Mouse (Mus musculus) spleen, adult 10 weeks (tissue): ENCODE data around the gene Gm17604. TPM values are rescaled to one million over a fixed set of nuclear protein-coding genes. Genes with fewer than 3 reads are reported as not detected.

Source experiments
- polyA plus RNA-seq: library from polyadenylated mRNA; stranded (reverse); fragments of 350-450 nt; fragmentation: Illumina TruSeq; extraction: RNeasy Lipid Tissue Mini Kit (QIAGEN cat#74804); gene quantifications from one replicate; pipeline ENCODE4 v1.2.3, GENCODE M21; 2015; ENCODE audit warnings: low replicate concordance; ENCODE audit not compliant: insufficient read depth

Gene Gm17604
- not detected for polyA plus RNA-seq

DNA sequence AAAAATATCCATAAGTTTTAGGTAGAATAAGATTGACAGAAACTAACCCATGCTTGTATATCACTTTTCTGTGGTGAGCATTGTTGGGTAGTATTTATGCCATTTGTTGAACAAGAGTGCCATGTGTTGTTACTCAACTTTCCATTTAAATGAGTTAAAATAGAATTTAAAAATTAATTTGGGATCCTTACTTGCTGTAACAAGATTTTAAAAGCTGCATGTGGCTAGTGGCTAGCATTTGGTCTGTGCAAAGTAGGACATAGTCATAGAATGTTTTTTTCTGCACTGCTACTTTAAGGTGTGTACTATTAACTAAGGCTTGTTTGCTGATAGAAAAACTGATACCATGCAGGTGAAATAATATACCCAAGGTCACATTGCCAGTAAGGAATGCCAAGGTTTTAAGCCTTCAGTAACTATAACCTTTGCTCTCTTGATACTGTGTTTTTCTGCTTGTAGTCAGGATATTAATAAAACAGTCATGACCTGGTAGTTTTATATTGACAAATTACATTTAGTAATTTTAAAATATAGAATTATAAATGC is at the start of gene Gm17604:
Gene Gm17604, minus strand, starts transcription at position 51 of the 546 bp plus-strand sequence.

DNA sequence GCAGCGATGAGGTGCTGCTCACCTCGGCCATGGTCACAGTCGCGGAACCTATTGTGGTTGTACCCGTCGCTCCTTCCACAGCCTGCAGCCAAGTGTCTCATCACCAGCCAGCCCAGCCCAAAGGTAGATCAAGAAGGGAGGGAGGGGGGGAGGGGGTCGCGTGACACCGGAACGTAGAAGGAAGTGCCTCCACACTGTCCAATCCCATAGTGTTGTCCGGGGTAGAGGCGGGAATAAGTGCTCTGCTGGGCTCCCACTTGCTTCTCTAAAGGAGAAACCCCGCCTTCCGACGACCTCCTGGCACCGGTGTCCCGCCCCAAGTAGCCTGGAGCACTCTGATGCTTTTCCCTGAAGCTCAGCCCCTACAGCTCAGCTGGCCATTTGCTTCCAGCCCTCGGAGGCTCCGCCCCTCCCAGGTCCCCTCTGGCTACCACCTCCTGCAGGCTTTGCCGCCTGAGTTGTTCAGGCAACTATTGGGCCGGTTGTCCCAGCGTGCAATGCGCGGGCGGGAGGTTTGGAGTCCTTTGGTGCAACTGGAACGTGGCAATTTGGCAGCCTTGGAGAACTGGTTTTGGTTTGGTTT is 24.3 kb downstream of the Gm17604 start, which contains the start of the genes Mospd2 and Fancb:
Gene Mospd2, minus strand, starts transcription at position 183 of the 583 bp plus-strand sequence.
Gene Fancb, plus strand, starts transcription at position 400 of the 583 bp plus-strand sequence.

Other genes with a start within 250 kb of the Gm17604 start
- gene Mospd2, start 24.5 kb downstream of the Gm17604 start, polyA plus RNA-seq = 44.0 TPM
- 6.2 TPM for gene Fancb, start 24.2 kb downstream of the Gm17604 start, polyA plus RNA-seq